Mouse (Mus musculus) heart, postnatal 0 days (tissue): Measurements from ENCODE around the gene Oxsr1.

ENCODE experiments used
- CTCF ChIP-seq: IDR thresholded peaks from 2 replicates; pipeline ENCODE4 v1.5.1; 2016; ENCODE audit warnings: antibody characterized with exemption, control low read depth, low read depth
- EP300 ChIP-seq: IDR thresholded peaks from 2 replicates; pipeline ENCODE4 v1.6.1; 2016; ENCODE audit warnings: antibody characterized with exemption, low read depth

DNA sequence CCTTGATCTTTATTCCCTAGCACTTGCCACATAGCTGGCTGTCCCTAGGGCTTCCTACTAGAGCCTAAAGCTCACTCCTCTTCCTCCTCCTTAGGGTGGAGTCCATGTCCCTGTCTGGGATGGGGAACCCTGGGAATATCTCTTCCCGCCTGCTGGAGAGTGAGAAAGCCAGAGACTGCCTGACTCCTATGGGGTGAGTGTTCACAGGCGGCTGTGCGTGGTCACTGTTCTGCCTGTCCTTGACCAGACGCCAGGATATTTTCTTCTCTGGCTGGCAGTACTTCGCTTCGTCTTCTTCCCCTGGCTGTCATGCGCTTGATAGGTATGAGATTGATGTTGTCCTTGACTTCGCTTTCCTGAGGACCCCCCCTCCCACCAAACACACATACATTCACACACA lies 24.1 kb upstream of the Oxsr1 start:
- TF ChIP-seq CTCF (no peak), EP300 (no peak)
